Mouse (Mus musculus) spleen, postnatal 10 days (tissue): ENCODE data around the gene Abcc4.
"Not testable (repeated sequence)": the region's sequence is repeated elsewhere in the genome, so short reads cannot be mapped to it uniquely, and the experiment has no call there.

Experiments used
- DNase-seq, 2 experiments: peaks; one replicate each; pipeline ENCODE4 v3.0.0; 2021 to 2022; ENCODE audit warnings: low spot score in 2 of 2

Abcc4 gene

GRCm38 (mm10) chr14:118678279-118678985 lies 27.6 kb downstream of the Abcc4 start:
- DNase-seq = no peak

GRCm38 (mm10) chr14:118676308-118676994 lies 29.6 kb downstream of the Abcc4 start:
- DNase-seq = no peak

GRCm38 (mm10) chr14:118674705-118675139 lies 31.3 kb downstream of the Abcc4 start:
- no peak for DNase-seq

- no peak for DNase-seq
These were observed 31.8 kb downstream of the Abcc4 start for GRCm38 (mm10) chr14:118674224-118674623.

- no peak for DNase-seq
These were observed 32.5 kb downstream of the Abcc4 start for GRCm38 (mm10) chr14:118673501-118673900.

GRCm38 (mm10) chr14:118672931-118673330 lies 33.1 kb downstream of the Abcc4 start:
- not testable (repeated sequence) for DNase-seq

GRCm38 (mm10) chr14:118667499-118667898 lies 38.5 kb downstream of the Abcc4 start:
- no peak for DNase-seq

GRCm38 (mm10) chr14:118664661-118665060 lies 41.4 kb downstream of the Abcc4 start:
- no peak for DNase-seq

GRCm38 (mm10) chr14:118662625-118663276 lies 43.3 kb downstream of the Abcc4 start:
- no peak for DNase-seq

- no peak for DNase-seq
These were observed 43.9 kb downstream of the Abcc4 start for GRCm38 (mm10) chr14:118662124-118662523.

GRCm38 (mm10) chr14:118659230-118659629 lies 46.8 kb downstream of the Abcc4 start:
- no peak for DNase-seq

GRCm38 (mm10) chr14:118658328-118658692 lies 47.7 kb downstream of the Abcc4 start:
- no peak for DNase-seq

- DNase-seq = no peak
These were observed 48.2 kb downstream of the Abcc4 start for GRCm38 (mm10) chr14:118657673-118658327.

- no peak for DNase-seq
These were observed 48.8 kb downstream of the Abcc4 start for GRCm38 (mm10) chr14:118657206-118657605.

GRCm38 (mm10) chr14:118656036-118656435 lies 50.0 kb downstream of the Abcc4 start:
- no peak for DNase-seq

GRCm38 (mm10) chr14:118654903-118655302 lies 51.1 kb downstream of the Abcc4 start:
- no peak for DNase-seq

- no peak for DNase-seq
These were observed 54.1 kb downstream of the Abcc4 start for GRCm38 (mm10) chr14:118651704-118652439.

GRCm38 (mm10) chr14:118649895-118650256 lies 56.1 kb downstream of the Abcc4 start:
- no peak for DNase-seq

- no peak for DNase-seq
These were observed 56.7 kb downstream of the Abcc4 start for GRCm38 (mm10) chr14:118649199-118649894.

- DNase-seq = not testable (repeated sequence)
These were observed 63.0 kb downstream of the Abcc4 start for GRCm38 (mm10) chr14:118642940-118643591.
